Mouse (Mus musculus) midbrain, embryonic 13.5 days (tissue): ENCODE measurements at regions not wholly inside any gene's neighbourhood (a gene's known extent, or its start where the extent isn't known, plus 50 kb on each side); places are given as distances from the start of the nearest gene placed in this dataset.

Experiments used
- ATAC-seq: fragments of 200-750 bp; cut with Nextera tagmentation; 2 replicates; pipeline ENCODE4 v1.8.0; 2017; ENCODE audit warnings: mild to moderate bottlenecking, moderate TSS enrichment, moderate library complexity
- H3K27ac ChIP-seq: fragments of 300-500 bp; sonication (generic); 2 replicates; pipeline ENCODE4 v1.5.1; 2015; ENCODE audit warnings: inconsistent platforms, mild to moderate bottlenecking, moderate library complexity
- H3K27me3 ChIP-seq: fragments of 300-500 bp; sonication (generic); 2 replicates; pipeline ENCODE4 v1.6.1; 2015; ENCODE audit warnings: mild to moderate bottlenecking, inconsistent platforms
- H3K36me3 ChIP-seq: fragments of 300-500 bp; sonication (generic); 2 replicates; pipeline ENCODE4 v1.6.1; 2015; ENCODE audit warnings: mild to moderate bottlenecking, inconsistent platforms
- H3K4me1 ChIP-seq: fragments of 300-500 bp; sonication (generic); replicated peaks from 2 replicates; pipeline ENCODE4 v1.6.1; 2015; ENCODE audit warnings: inconsistent platforms
- H3K4me2 ChIP-seq: fragments of 300-500 bp; sonication (generic); replicated peaks from 2 replicates; pipeline ENCODE4 v1.6.1; 2015; ENCODE audit warnings: moderate library complexity, mild to moderate bottlenecking, inconsistent platforms
- H3K4me3 ChIP-seq: fragments of 300-500 bp; sonication (generic); replicated peaks from 2 replicates; pipeline ENCODE4 v1.5.1; 2015; ENCODE audit warnings: mild to moderate bottlenecking, inconsistent platforms
- H3K9ac ChIP-seq: fragments of 300-500 bp; sonication (generic); replicated peaks from 2 replicates; pipeline ENCODE4 v1.6.1; 2015; ENCODE audit warnings: mild to moderate bottlenecking, inconsistent platforms
- H3K9me3 ChIP-seq: fragments of 300-500 bp; sonication (generic); 2 replicates; pipeline ENCODE4 v1.6.1; 2016; ENCODE audit warnings: mild to moderate bottlenecking, inconsistent platforms
- WGBS: fragments of 180-500 bp; shearing (Covaris S2); methylation state at CpG from one replicate; pipeline ENCODE4 v1.1.7; 2015; 5-methylcytosine and 5-hydroxymethylcytosine counted together

GRCm38 (mm10) chr2:75603175-75603871 lies 55.7 kb upstream of the Hnrnpa3 start:
- H3K27ac ChIP-seq: no peak overlapping the region
- peaks cover 6% of the 10 kb centered on the region for H3K4me1 ChIP-seq
- peak overlapping the region; percentile 64 for H3K4me2 ChIP-seq
- peak overlapping the region; percentile 63 for H3K9ac ChIP-seq
- peaks cover 12% of the 10 kb centered on the region for H3K27me3 ChIP-seq
- ATAC-seq: peak; percentile 92
- no peaks in the 10 kb centered on the region for H3K9me3 ChIP-seq
- no peaks in the 10 kb centered on the region for H3K36me3 ChIP-seq
- 9% methylated on average over 25 of the region's 26 CpGs for WGBS
- peak overlapping the region; percentile 38 for H3K4me3 ChIP-seq

GRCm38 (mm10) chr2:75605634-75606033 lies 53.4 kb upstream of the Hnrnpa3 start:
- ATAC-seq: no peak
- peaks cover 17% of the 10 kb centered on the region for H3K4me1 ChIP-seq
- H3K36me3 ChIP-seq: no peaks in the 10 kb centered on the region
- no peak overlapping the region for H3K9ac ChIP-seq
- H3K4me3 ChIP-seq: no peak overlapping the region
- H3K27me3 ChIP-seq: peaks cover 23% of the 10 kb centered on the region
- no peaks in the 10 kb centered on the region for H3K9me3 ChIP-seq
- 1% methylated on average over 7 of the region's 7 CpGs for WGBS
- 0 out of 2 replicates have a peak overlapping the region, but pooled peaks have one; percentile 28 for H3K4me2 ChIP-seq
- H3K27ac ChIP-seq: no peak overlapping the region

GRCm38 (mm10) chr2:75607010-75607915 lies 51.8 kb upstream of the Hnrnpa3 start:
- Histone ChIP-seq H3K9me3 (no peaks in the 10 kb centered on the region), H3K36me3 (no peaks in the 10 kb centered on the region), H3K4me3 (no peak overlapping the region), H3K4me1 (peaks cover 17% of the 10 kb centered on the region), H3K9ac (no peak overlapping the region), H3K27me3 (peaks cover 33% of the 10 kb centered on the region), H3K27ac (no peak overlapping the region), H3K4me2 (no peak overlapping the region)
- ATAC-seq: no peak
- WGBS: 70% methylated on average over 11 of the region's 11 CpGs

- H3K9me3 ChIP-seq: no peaks in the 10 kb centered on the region
- 76% methylated on average over 10 of the region's 10 CpGs for WGBS
- H3K27me3 ChIP-seq: peaks cover 33% of the 10 kb centered on the region
- H3K36me3 ChIP-seq: no peaks in the 10 kb centered on the region
- no peak for ATAC-seq
- no peak overlapping the region for H3K4me3 ChIP-seq
- no peak overlapping the region for H3K9ac ChIP-seq
- no peak overlapping the region for H3K4me2 ChIP-seq
- no peak overlapping the region for H3K27ac ChIP-seq
- peaks cover 20% of the 10 kb centered on the region for H3K4me1 ChIP-seq
Observed at GRCm38 (mm10) chr2:75607958-75608357, 51.1 kb upstream of the Hnrnpa3 start.

- H3K4me2 ChIP-seq: no peak overlapping the region
- 47% methylated on average over 15 of the region's 15 CpGs for WGBS
- H3K9me3 ChIP-seq: no peaks in the 10 kb centered on the region
- no peak overlapping the region for H3K4me3 ChIP-seq
- H3K36me3 ChIP-seq: no peaks in the 10 kb centered on the region
- H3K4me1 ChIP-seq: peaks cover 21% of the 10 kb centered on the region
- H3K27me3 ChIP-seq: peaks cover 33% of the 10 kb centered on the region
- H3K9ac ChIP-seq: no peak overlapping the region
- H3K27ac ChIP-seq: no peak overlapping the region
- no peak for ATAC-seq
Observed at GRCm38 (mm10) chr2:75608482-75608881, 50.6 kb upstream of the Hnrnpa3 start.

GRCm38 (mm10) chr2:75609150-75609946 lies 49.7 kb upstream of the Hnrnpa3 start:
- Histone ChIP-seq H3K27ac (no peak overlapping the region), H3K4me2 (peak overlapping the region; percentile 52), H3K4me3 (peak overlapping the region; percentile 27), H3K4me1 (peaks cover 17% of the 10 kb centered on the region), H3K9me3 (no peaks in the 10 kb centered on the region), H3K9ac (no peak overlapping the region), H3K36me3 (no peaks in the 10 kb centered on the region), H3K27me3 (peaks cover 33% of the 10 kb centered on the region)
- 0 out of 2 replicates have a peak, but pooled peaks have one; percentile 37 for ATAC-seq
- 9% methylated on average over 27 of the region's 27 CpGs for WGBS
